Mouse (Mus musculus): ENCODE results near the gene Cdc42bpg. TPM values are rescaled to one million over a fixed set of nuclear protein-coding genes. Genes with fewer than 3 reads are reported as not detected.
A peak's percentile ranks its signal among the peaks of the same experiment; 100 is the strongest.

Cdc42bpg gene
- polyA plus RNA-seq, 2 experiments, result 0.32 to 2.1 TPM

- WGBS (ENCODE audit: insufficient replicate concordance), result 67% methylated on average over 7 of the region's 7 CpGs
- no peak overlapping the region for H3K4me3 ChIP-seq (ENCODE audit: insufficient read depth in 1 of 2, low read depth in 2 of 2, low read length in 2 of 2)
- DNase-seq (ENCODE audit: low read depth in 3 of 3, low spot score in 3 of 3) (no peak), ATAC-seq (ENCODE audit: insufficient read depth) (no peak)
- H3K27ac ChIP-seq, result no peak overlapping the region
- no peak overlapping the region for H3K4me2 ChIP-seq (ENCODE audit: low read depth)
- no peaks in the 10 kb centered on the region for H3K36me3 ChIP-seq (replicated peaks; ENCODE audit: control insufficient read depth, insufficient read depth, low read depth)
- TF ChIP-seq EP300 (IDR thresholded peaks at IDR 0.05; ENCODE audit: low read depth) (no peak), CTCF (IDR thresholded peaks at IDR 0.05; ENCODE audit: low read depth) (no peak)
- peaks cover 6 to 12% of the 10 kb centered on the region in 2 experiments for H3K4me1 ChIP-seq (replicated peaks; ENCODE audit: control insufficient read depth in 2 of 2, insufficient read depth in 2 of 2, low read length in 1 of 2)
- H3K9ac ChIP-seq (replicated peaks), result no peak overlapping the region
- H3K27me3 ChIP-seq (ENCODE audit: control insufficient read depth, insufficient read depth, low read length), result no peaks in the 10 kb centered on the region
- no peaks in the 10 kb centered on the region for H3K9me3 ChIP-seq (ENCODE audit: control insufficient read depth, low read length)
Measured at GRCm38 (mm10) chr19:6272053-6272452, 34.2 kb upstream of the Cdc42bpg start.

GRCm38 (mm10) chr19:6272738-6273137, 33.5 kb upstream of the Cdc42bpg start:
- WGBS (ENCODE audit: insufficient replicate concordance), result 77% methylated on average over 4 of the region's 4 CpGs
- Histone ChIP-seq H3K4me2 (ENCODE audit: low read depth) (no peak overlapping the region), H3K36me3 (replicated peaks; ENCODE audit: control insufficient read depth, insufficient read depth, low read depth) (no peaks in the 10 kb centered on the region), H3K27me3 (ENCODE audit: control insufficient read depth, insufficient read depth, low read length) (no peaks in the 10 kb centered on the region), H3K9me3 (ENCODE audit: control insufficient read depth, low read length) (no peaks in the 10 kb centered on the region), H3K27ac (no peak overlapping the region), H3K4me3 (ENCODE audit: insufficient read depth in 1 of 2, low read depth in 2 of 2, low read length in 2 of 2) (no peak overlapping the region), H3K4me1 (replicated peaks; ENCODE audit: control insufficient read depth in 2 of 2, insufficient read depth in 2 of 2, low read length in 1 of 2) (peaks cover 6 to 12% of the 10 kb centered on the region in 2 experiments), H3K9ac (replicated peaks) (no peak overlapping the region)
- no peak for DNase-seq (ENCODE audit: low read depth in 3 of 3, low spot score in 3 of 3)
- ATAC-seq (ENCODE audit: insufficient read depth), result no peak
- TF ChIP-seq EP300 (IDR thresholded peaks at IDR 0.05; ENCODE audit: low read depth) (no peak), CTCF (IDR thresholded peaks at IDR 0.05; ENCODE audit: low read depth) (no peak)

GRCm38 (mm10) chr19:6273592-6273991, 32.7 kb upstream of the Cdc42bpg start:
- Histone ChIP-seq H3K9me3 (ENCODE audit: control insufficient read depth, low read length) (no peaks in the 10 kb centered on the region), H3K9ac (replicated peaks) (no peak overlapping the region), H3K27me3 (ENCODE audit: control insufficient read depth, insufficient read depth, low read length) (no peaks in the 10 kb centered on the region), H3K4me1 (replicated peaks; ENCODE audit: control insufficient read depth in 2 of 2, insufficient read depth in 2 of 2, low read length in 1 of 2) (peaks cover 12 to 20% of the 10 kb centered on the region in 2 experiments), H3K4me2 (ENCODE audit: low read depth) (no peak overlapping the region), H3K27ac (no peak overlapping the region), H3K4me3 (ENCODE audit: insufficient read depth in 1 of 2, low read depth in 2 of 2, low read length in 2 of 2) (no peak overlapping the region), H3K36me3 (replicated peaks; ENCODE audit: control insufficient read depth, insufficient read depth, low read depth) (no peaks in the 10 kb centered on the region)
- TF ChIP-seq CTCF (IDR thresholded peaks at IDR 0.05; ENCODE audit: low read depth), result no peak
- 62% methylated on average over 4 of the region's 4 CpGs for WGBS (ENCODE audit: insufficient replicate concordance)
- DNase-seq (ENCODE audit: low read depth in 3 of 3, low spot score in 3 of 3) (no peak), ATAC-seq (ENCODE audit: insufficient read depth) (no peak)

GRCm38 (mm10) chr19:6273998-6274608, 32.2 kb upstream of the Cdc42bpg start:
- Histone ChIP-seq H3K9me3 (ENCODE audit: control insufficient read depth, low read length) (no peaks in the 10 kb centered on the region), H3K27me3 (ENCODE audit: control insufficient read depth, insufficient read depth, low read length) (no peaks in the 10 kb centered on the region), H3K4me3 (ENCODE audit: insufficient read depth in 1 of 2, low read depth in 2 of 2, low read length in 2 of 2) (no peak overlapping the region), H3K4me1 (replicated peaks; ENCODE audit: control insufficient read depth in 2 of 2, insufficient read depth in 2 of 2, low read length in 1 of 2) (peaks cover 17 to 25% of the 10 kb centered on the region in 2 experiments), H3K4me2 (ENCODE audit: low read depth) (no peak overlapping the region), H3K36me3 (replicated peaks; ENCODE audit: control insufficient read depth, insufficient read depth, low read depth) (peaks cover 2% of the 10 kb centered on the region), H3K9ac (replicated peaks) (no peak overlapping the region), H3K27ac (no peak overlapping the region)
- DNase-seq (ENCODE audit: low read depth in 3 of 3, low spot score in 3 of 3) (no peak), ATAC-seq (ENCODE audit: insufficient read depth) (no peak)
- TF ChIP-seq EP300 (IDR thresholded peaks at IDR 0.05; ENCODE audit: low read depth) (no peak), CTCF (IDR thresholded peaks at IDR 0.05; ENCODE audit: low read depth) (no peak)
- 79% methylated on average over 13 of the region's 13 CpGs for WGBS (ENCODE audit: insufficient replicate concordance)

- Histone ChIP-seq H3K9ac (replicated peaks) (peak overlapping the region; percentile 79), H3K36me3 (replicated peaks; ENCODE audit: control insufficient read depth, insufficient read depth, low read depth) (peaks cover 15% of the 10 kb centered on the region), H3K27ac (peak overlapping the region; percentile 66), H3K9me3 (ENCODE audit: control insufficient read depth, low read length) (no peaks in the 10 kb centered on the region), H3K4me3 (ENCODE audit: insufficient read depth in 1 of 2, low read depth in 2 of 2, low read length in 2 of 2) (peak overlapping the region; percentile 73 to 77), H3K4me2 (ENCODE audit: low read depth) (peak overlapping the region; percentile 97), H3K27me3 (ENCODE audit: control insufficient read depth, insufficient read depth, low read length) (no peaks in the 10 kb centered on the region), H3K4me1 (replicated peaks; ENCODE audit: control insufficient read depth in 2 of 2, insufficient read depth in 2 of 2, low read length in 1 of 2) (peaks cover 33 to 42% of the 10 kb centered on the region in 2 experiments)
- ATAC-seq (ENCODE audit: insufficient read depth) (peak; percentile 1; the same call in 1 of the 2 replicates), DNase-seq (ENCODE audit: low read depth in 3 of 3, low spot score in 3 of 3) (no peak)
- TF ChIP-seq CTCF (IDR thresholded peaks at IDR 0.05; ENCODE audit: low read depth), result no peak
- no peak for TF ChIP-seq EP300 (IDR thresholded peaks at IDR 0.05; ENCODE audit: low read depth)
- WGBS (ENCODE audit: insufficient replicate concordance), result 6% methylated on average over 15 of the region's 15 CpGs
Measured at GRCm38 (mm10) chr19:6275740-6276389, 30.4 kb upstream of the Cdc42bpg start.
